Mouse (Mus musculus): ENCODE measurements at regions not wholly inside any gene's neighbourhood (a gene's known extent, or its start where the extent isn't known, plus 50 kb on each side); places are given as distances from the start of the nearest gene placed in this dataset.

DNA sequence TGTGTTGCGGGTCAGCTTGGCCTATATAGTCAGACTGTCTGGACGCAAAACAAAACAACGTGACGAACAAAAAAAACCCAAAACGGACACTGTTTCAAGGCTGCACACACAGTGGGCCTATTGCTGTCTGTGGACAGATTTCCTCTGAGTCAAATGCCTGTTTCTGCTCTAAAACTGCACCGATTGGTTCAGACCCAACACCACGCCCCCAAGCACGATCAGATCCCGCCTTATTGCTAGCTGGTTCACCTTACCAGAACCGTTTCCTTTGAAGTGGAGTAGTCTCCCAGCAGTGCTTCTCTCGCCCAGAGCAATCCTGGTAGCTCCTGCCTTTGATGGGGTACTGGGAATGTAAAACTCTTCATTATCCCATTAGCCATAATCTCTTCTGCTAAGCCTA is 275.9 kb downstream of the Mtx2 start:
- TF ChIP-seq CTCF (IDR thresholded peaks at IDR 0.05; ENCODE audit: low read depth, low read length) (no peak), EP300 (IDR thresholded peaks at IDR 0.05; ENCODE audit: insufficient read depth, low read depth, low read length) (no peak), POLR2A (IDR thresholded peaks at IDR 0.05; ENCODE audit: insufficient read depth, low read length) (no peak)
